Mouse (Mus musculus) hindlimb bud, embryonic 11.5 days (tissue): ENCODE results near the gene Fam122b.

Source experiments
- DNase-seq: peaks from one replicate; pipeline ENCODE4 v3.0.0-alpha.2; 2012; ENCODE audit warnings: low read depth, low spot score; ENCODE audit errors: extremely low spot score

Fam122b gene

GRCm38 (mm10) chrX:53201616-53202015 lies 68.0 kb downstream of the Fam122b start:
- DNase-seq: no peak

- DNase-seq: no peak
Measured at GRCm38 (mm10) chrX:53197681-53198080, 71.9 kb downstream of the Fam122b start.

- DNase-seq: no peak
Measured at GRCm38 (mm10) chrX:53196392-53196791, 73.2 kb downstream of the Fam122b start.
